Mouse (Mus musculus): Measurements from ENCODE around the gene Henmt1. TPM values are rescaled to one million over a fixed set of nuclear protein-coding genes. Genes with fewer than 3 reads are reported as not detected.

The Henmt1 gene
- polyA plus RNA-seq, 1 experiment from 2014 or later, result 0.43 TPM

GRCm38 (mm10) chr3:108959680-108960295 is 20.1 kb downstream of the Henmt1 start:
- H3K36me3 ChIP-seq (ENCODE audit: control insufficient read depth, insufficient read depth, low read length), result no peaks in the 10 kb centered on the region
- no peak overlapping the region for H3K27ac ChIP-seq (ENCODE audit: low read length)
- H3K4me1 ChIP-seq (ENCODE audit: control insufficient read depth, insufficient read depth, low read length), result peaks cover 8% of the 10 kb centered on the region; the same call in 1 of the 2 replicates
- no peaks in the 10 kb centered on the region for H3K27me3 ChIP-seq (ENCODE audit: control insufficient read depth, insufficient read depth, low read length)
- WGBS, result 63% methylated on average over 13 of the region's 13 CpGs
- H3K9me3 ChIP-seq (ENCODE audit: control insufficient read depth, low read depth, low read length), result no peaks in the 10 kb centered on the region
- no peak overlapping the region for H3K4me2 ChIP-seq (replicated peaks; ENCODE audit: low read depth, low read length)
- H3K9ac ChIP-seq (replicated peaks; ENCODE audit: low read depth, low read length), result no peak overlapping the region
- no peak overlapping the region for H3K4me3 ChIP-seq (ENCODE audit: low read depth, low read length)
- ATAC-seq (ENCODE audit: insufficient number of reproducible peaks, insufficient read depth, low FRiP score, low read depth), result no peak

GRCm38 (mm10) chr3:108961226-108961625 is 21.6 kb downstream of the Henmt1 start:
- no peak overlapping the region for H3K9ac ChIP-seq (replicated peaks; ENCODE audit: low read depth, low read length)
- WGBS, result 24% methylated on average over 7 of the region's 7 CpGs
- ATAC-seq (ENCODE audit: insufficient number of reproducible peaks, insufficient read depth, low FRiP score, low read depth), result peak; percentile 53; the same call in 1 of the 2 replicates
- peaks cover 8% of the 10 kb centered on the region; the same call in 1 of the 2 replicates for H3K4me1 ChIP-seq (ENCODE audit: control insufficient read depth, insufficient read depth, low read length)
- no peaks in the 10 kb centered on the region for H3K27me3 ChIP-seq (ENCODE audit: control insufficient read depth, insufficient read depth, low read length)
- peak overlapping the region; percentile 0; the same call in 1 of the 2 replicates for H3K4me2 ChIP-seq (replicated peaks; ENCODE audit: low read depth, low read length)
- no peaks in the 10 kb centered on the region for H3K9me3 ChIP-seq (ENCODE audit: control insufficient read depth, low read depth, low read length)
- H3K36me3 ChIP-seq (ENCODE audit: control insufficient read depth, insufficient read depth, low read length), result no peaks in the 10 kb centered on the region
- H3K4me3 ChIP-seq (ENCODE audit: low read depth, low read length), result no peak overlapping the region
- H3K27ac ChIP-seq (ENCODE audit: low read length), result peak overlapping the region; percentile 4; the same call in 1 of the 2 replicates

DNA sequence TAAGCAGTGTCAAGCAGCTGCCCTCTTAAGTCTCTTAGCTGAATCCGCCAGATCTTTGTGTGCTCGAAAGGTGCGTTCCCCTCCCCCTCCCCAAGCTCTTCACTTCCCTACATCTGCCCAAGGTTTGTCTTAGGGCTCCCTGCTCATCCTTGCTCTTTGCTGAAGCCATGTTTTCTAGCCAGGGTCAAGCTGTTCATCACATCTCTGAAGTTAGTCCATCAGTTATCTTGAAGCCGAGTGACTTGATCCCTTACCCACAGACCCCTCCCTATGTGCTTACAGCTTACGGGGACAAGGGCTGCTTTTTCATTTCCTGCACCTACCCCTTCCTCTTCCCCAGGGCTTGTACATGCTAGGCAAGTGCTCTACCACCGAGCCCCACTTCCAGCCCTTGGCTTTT is 22.0 kb downstream of the Henmt1 start:
- ATAC-seq (ENCODE audit: insufficient number of reproducible peaks, insufficient read depth, low FRiP score, low read depth), result peak; percentile 25; the same call in 1 of the 2 replicates
- Histone ChIP-seq H3K4me2 (replicated peaks; ENCODE audit: low read depth, low read length) (peak overlapping the region; percentile 0; the same call in 1 of the 2 replicates), H3K9me3 (ENCODE audit: control insufficient read depth, low read depth, low read length) (no peaks in the 10 kb centered on the region), H3K27me3 (ENCODE audit: control insufficient read depth, insufficient read depth, low read length) (no peaks in the 10 kb centered on the region), H3K4me1 (ENCODE audit: control insufficient read depth, insufficient read depth, low read length) (peaks cover 8% of the 10 kb centered on the region; the same call in 1 of the 2 replicates), H3K27ac (ENCODE audit: low read length) (peak overlapping the region; percentile 4; the same call in 1 of the 2 replicates), H3K36me3 (ENCODE audit: control insufficient read depth, insufficient read depth, low read length) (no peaks in the 10 kb centered on the region), H3K4me3 (ENCODE audit: low read depth, low read length) (no peak overlapping the region), H3K9ac (replicated peaks; ENCODE audit: low read depth, low read length) (no peak overlapping the region)
- WGBS, result 30% methylated on average over 6 of the region's 6 CpGs

GRCm38 (mm10) chr3:108963278-108963677 is 23.6 kb downstream of the Henmt1 start:
- Histone ChIP-seq H3K27me3 (ENCODE audit: control insufficient read depth, insufficient read depth, low read length) (no peaks in the 10 kb centered on the region), H3K9ac (replicated peaks; ENCODE audit: low read depth, low read length) (no peak overlapping the region), H3K36me3 (ENCODE audit: control insufficient read depth, insufficient read depth, low read length) (no peaks in the 10 kb centered on the region), H3K4me2 (replicated peaks; ENCODE audit: low read depth, low read length) (no peak overlapping the region), H3K4me3 (ENCODE audit: low read depth, low read length) (no peak overlapping the region), H3K9me3 (ENCODE audit: control insufficient read depth, low read depth, low read length) (no peaks in the 10 kb centered on the region), H3K4me1 (ENCODE audit: control insufficient read depth, insufficient read depth, low read length) (peaks cover 8% of the 10 kb centered on the region; the same call in 1 of the 2 replicates), H3K27ac (ENCODE audit: low read length) (no peak overlapping the region)
- no peak for ATAC-seq (ENCODE audit: insufficient number of reproducible peaks, insufficient read depth, low FRiP score, low read depth)
- 71% methylated on average over 3 of the region's 3 CpGs for WGBS

GRCm38 (mm10) chr3:108963776-108964175 is 24.1 kb downstream of the Henmt1 start:
- H3K9ac ChIP-seq (replicated peaks; ENCODE audit: low read depth, low read length), result no peak overlapping the region
- H3K4me3 ChIP-seq (ENCODE audit: low read depth, low read length), result no peak overlapping the region
- whole genome bisulfite sequencing, result 77% methylated on average over 3 of the region's 3 CpGs
- ATAC-seq (ENCODE audit: insufficient number of reproducible peaks, insufficient read depth, low FRiP score, low read depth), result no peak
- H3K27me3 ChIP-seq (ENCODE audit: control insufficient read depth, insufficient read depth, low read length), result no peaks in the 10 kb centered on the region
- H3K4me1 ChIP-seq (ENCODE audit: control insufficient read depth, insufficient read depth, low read length), result peaks cover 8% of the 10 kb centered on the region; the same call in 1 of the 2 replicates
- no peak overlapping the region for H3K27ac ChIP-seq (ENCODE audit: low read length)
- no peaks in the 10 kb centered on the region for H3K9me3 ChIP-seq (ENCODE audit: control insufficient read depth, low read depth, low read length)
- no peak overlapping the region for H3K4me2 ChIP-seq (replicated peaks; ENCODE audit: low read depth, low read length)
- H3K36me3 ChIP-seq (ENCODE audit: control insufficient read depth, insufficient read depth, low read length), result no peaks in the 10 kb centered on the region

- Histone ChIP-seq H3K27me3 (ENCODE audit: control insufficient read depth, insufficient read depth, low read length) (no peaks in the 10 kb centered on the region), H3K27ac (ENCODE audit: low read length) (no peak overlapping the region), H3K4me3 (ENCODE audit: low read depth, low read length) (no peak overlapping the region), H3K4me1 (ENCODE audit: control insufficient read depth, insufficient read depth, low read length) (peaks cover 8% of the 10 kb centered on the region; the same call in 1 of the 2 replicates), H3K9ac (replicated peaks; ENCODE audit: low read depth, low read length) (no peak overlapping the region), H3K4me2 (replicated peaks; ENCODE audit: low read depth, low read length) (no peak overlapping the region), H3K9me3 (ENCODE audit: control insufficient read depth, low read depth, low read length) (no peaks in the 10 kb centered on the region), H3K36me3 (ENCODE audit: control insufficient read depth, insufficient read depth, low read length) (no peaks in the 10 kb centered on the region)
- WGBS, result 76% methylated on average over 7 of the region's 7 CpGs
- no peak for ATAC-seq (ENCODE audit: insufficient number of reproducible peaks, insufficient read depth, low FRiP score, low read depth)
These were observed 24.8 kb downstream of the Henmt1 start for GRCm38 (mm10) chr3:108964361-108965044.

DNA sequence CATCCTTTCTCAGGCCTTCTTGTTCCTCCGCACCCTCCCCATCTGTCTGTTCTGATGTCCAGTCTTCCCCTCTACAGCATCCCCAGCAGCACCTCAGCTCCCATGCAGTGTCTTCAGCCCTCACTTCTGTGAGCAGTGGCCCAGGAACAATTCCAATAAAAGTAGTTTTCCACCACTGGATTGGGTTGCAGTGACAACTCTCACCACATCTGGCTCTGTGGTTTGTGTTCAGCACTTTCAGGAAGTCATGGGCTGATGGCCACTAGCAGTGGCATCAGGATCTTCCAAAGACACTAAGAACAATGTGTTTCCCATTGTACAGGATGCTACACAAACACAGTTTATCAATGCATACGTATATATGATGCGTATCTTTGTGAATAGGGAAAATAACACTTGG is 26.4 kb downstream of the Henmt1 start:
- no peaks in the 10 kb centered on the region for H3K9me3 ChIP-seq (ENCODE audit: control insufficient read depth, low read depth, low read length)
- no peaks in the 10 kb centered on the region for H3K27me3 ChIP-seq (ENCODE audit: control insufficient read depth, insufficient read depth, low read length)
- H3K4me3 ChIP-seq (ENCODE audit: low read depth, low read length), result no peak overlapping the region
- peaks cover 8% of the 10 kb centered on the region; the same call in 1 of the 2 replicates for H3K4me1 ChIP-seq (ENCODE audit: control insufficient read depth, insufficient read depth, low read length)
- 96% methylated on average over 3 of the region's 3 CpGs for WGBS
- no peak overlapping the region for H3K27ac ChIP-seq (ENCODE audit: low read length)
- ATAC-seq (ENCODE audit: insufficient number of reproducible peaks, insufficient read depth, low FRiP score, low read depth), result no peak
- H3K4me2 ChIP-seq (replicated peaks; ENCODE audit: low read depth, low read length), result no peak overlapping the region
- no peaks in the 10 kb centered on the region for H3K36me3 ChIP-seq (ENCODE audit: control insufficient read depth, insufficient read depth, low read length)
- H3K9ac ChIP-seq (replicated peaks; ENCODE audit: low read depth, low read length), result no peak overlapping the region

- peaks cover 35% of the 10 kb centered on the region for H3K36me3 ChIP-seq (ENCODE audit: control insufficient read depth, insufficient read depth, low read length)
- WGBS, result 83% methylated on average over 13 of the region's 13 CpGs
- H3K27me3 ChIP-seq (ENCODE audit: control insufficient read depth, insufficient read depth, low read length), result no peaks in the 10 kb centered on the region
- no peaks in the 10 kb centered on the region for H3K9me3 ChIP-seq (ENCODE audit: control insufficient read depth, low read depth, low read length)
- no peak for ATAC-seq (ENCODE audit: insufficient number of reproducible peaks, insufficient read depth, low FRiP score, low read depth)
- no peak overlapping the region for H3K4me2 ChIP-seq (replicated peaks; ENCODE audit: low read depth, low read length)
- H3K4me3 ChIP-seq (ENCODE audit: low read depth, low read length), result no peak overlapping the region
- no peak overlapping the region for H3K27ac ChIP-seq (ENCODE audit: low read length)
- H3K4me1 ChIP-seq (ENCODE audit: control insufficient read depth, insufficient read depth, low read length), result no peaks in the 10 kb centered on the region
- no peak overlapping the region for H3K9ac ChIP-seq (replicated peaks; ENCODE audit: low read depth, low read length)
These were observed 34.4 kb downstream of the Henmt1 start for GRCm38 (mm10) chr3:108973980-108974660.
